Mouse (Mus musculus) limb, embryonic 14.5 days (tissue): ENCODE measurements around the gene Fam133b. TPM values are rescaled to one million over a fixed set of nuclear protein-coding genes. Genes with fewer than 3 reads are reported as not detected.

Source experiments
- ATAC-seq: fragments of 200-750 bp; cut with Nextera tagmentation; 2 replicates; pipeline ENCODE4 v1.8.0; 2017; ENCODE audit warnings: low read depth, moderate number of reproducible peaks, moderate TSS enrichment; ENCODE audit not compliant: low FRiP score
- DNase-seq: peaks from one replicate; pipeline ENCODE4 v3.0.0-alpha.2; 2015; ENCODE audit warnings: low spot score
- H3K27ac ChIP-seq: fragments of 300-500 bp; sonication (generic); replicated peaks from 2 replicates; pipeline ENCODE4 v1.5.1; 2014; ENCODE audit warnings: low read depth, mild to moderate bottlenecking, low read length, moderate library complexity, mixed read lengths
- H3K27me3 ChIP-seq: fragments of 300-500 bp; sonication (generic); 2 replicates; pipeline ENCODE4 v1.6.1; 2014; ENCODE audit warnings: low read length, mixed read lengths; ENCODE audit not compliant: control insufficient read depth, insufficient read depth
- H3K36me3 ChIP-seq: fragments of 300-500 bp; sonication (generic); 2 replicates; pipeline ENCODE4 v1.6.1; 2014; ENCODE audit warnings: mild to moderate bottlenecking, low read length, moderate library complexity, mixed read lengths; ENCODE audit not compliant: control insufficient read depth, insufficient read depth
- H3K4me1 ChIP-seq: fragments of 300-500 bp; sonication (generic); 2 replicates; pipeline ENCODE4 v1.6.1; 2014; ENCODE audit warnings: antibody characterized with exemption, low read length, mixed read lengths; ENCODE audit not compliant: control insufficient read depth, insufficient read depth
- H3K4me2 ChIP-seq: fragments of 300-500 bp; sonication (generic); replicated peaks from 2 replicates; pipeline ENCODE4 v1.6.1; 2014; ENCODE audit warnings: low read depth, mild to moderate bottlenecking, low read length, moderate library complexity; ENCODE audit not compliant: severe bottlenecking
- H3K4me3 ChIP-seq: fragments of 300-500 bp; sonication (generic); replicated peaks from 2 replicates; pipeline ENCODE4 v1.5.1; 2014; ENCODE audit warnings: low read length
- H3K9ac ChIP-seq: fragments of 300-500 bp; sonication (generic); 2 replicates; pipeline ENCODE4 v1.6.1; 2014; ENCODE audit warnings: mild to moderate bottlenecking, low read depth, low read length, moderate library complexity; ENCODE audit not compliant: severe bottlenecking
- H3K9me3 ChIP-seq: fragments of 300-500 bp; sonication (generic); 2 replicates; pipeline ENCODE4 v1.6.1; 2016; ENCODE audit warnings: low read length; ENCODE audit not compliant: control insufficient read depth
- POLR2A ChIP-seq: fragments of 200-500 bp; IDR thresholded peaks from 2 replicates; pipeline ENCODE4 v1.8.0; 2012; ENCODE audit warnings: inconsistent platforms, mild to moderate bottlenecking, moderate library complexity, borderline replicate concordance; ENCODE audit not compliant: insufficient read depth, insufficient read length; ENCODE audit errors: extremely low read depth
- WGBS: fragments of 180-500 bp; shearing (Covaris S2); extraction: QIAGEN DNeasy Blood & Tissue Kit; methylation state at CpG from one replicate; pipeline ENCODE4 v1.1.7; 2014; 5-methylcytosine and 5-hydroxymethylcytosine counted together
- polyA plus RNA-seq, 2 experiments: library from polyadenylated mRNA; depleted of rRNA in 1 of 2; stranded (reverse) in 1 of 2; unstranded in 1 of 2; fragments of >200 nt; fragmentation: Nextera tagmentation in 1 of 2; extraction: Ambion mirVana in 1 of 2; gene quantifications; 2 replicates each; pipeline versions ENCODE4 v1.2.1 to v1.2.3; 2012 to 2014

Gene Fam133b
- polyA plus RNA-seq, 2 experiments = 29.2 to 32.1 TPM

DNA sequence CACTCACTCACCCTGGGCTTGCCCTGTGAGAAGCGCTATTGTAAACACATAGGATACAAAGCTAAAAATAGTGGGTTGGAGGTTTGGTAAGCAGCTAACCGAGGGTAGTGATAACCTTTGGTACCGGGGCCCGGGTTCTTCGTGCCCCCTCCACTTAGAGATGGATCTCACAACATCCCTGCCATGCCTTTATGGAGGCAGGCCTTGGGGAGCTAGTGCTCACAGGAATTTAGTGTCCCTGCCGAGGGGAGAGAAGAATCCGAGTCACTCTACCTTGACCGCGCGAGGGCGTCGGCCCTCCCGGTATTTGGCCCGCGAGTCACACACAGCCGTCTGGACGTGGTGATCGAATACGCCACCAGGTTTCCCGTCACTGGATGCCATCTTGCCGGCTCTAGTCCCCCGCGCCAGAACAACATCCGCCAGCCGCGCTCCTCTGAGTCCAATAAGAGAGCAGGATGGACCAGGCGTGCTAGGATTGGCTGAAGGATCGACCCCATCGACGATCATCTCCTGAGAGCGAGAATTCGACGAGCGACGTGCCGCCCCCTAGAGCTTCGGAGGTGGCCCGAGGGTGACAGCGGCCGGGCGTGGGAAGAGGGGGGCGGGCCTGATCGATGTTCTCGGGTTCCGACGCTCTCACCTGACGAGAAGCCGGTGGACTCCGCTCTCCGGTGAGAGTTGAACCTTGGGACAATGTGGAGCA is 52.2 kb downstream of the Fam133b start, which contains the start of gene Pex1:
Gene Pex1, plus strand, starts transcription at position 374 of the 706 bp plus-strand sequence.
- H3K27ac ChIP-seq = 0 out of 2 replicates have a peak within 1 kb of the TSS, but pooled peaks have one; percentile 38
- no peaks in the 10 kb centered on the region for H3K27me3 ChIP-seq
- peaks cover 14% of the 10 kb centered on the region for H3K4me1 ChIP-seq
- no peaks in the 10 kb centered on the region for H3K9me3 ChIP-seq
- 0 out of 2 replicates have a peak, but pooled peaks have one; percentile 9 for TF ChIP-seq POLR2A
- peak within 1 kb of the TSS; percentile 72 for H3K9ac ChIP-seq
- H3K4me3 ChIP-seq = peak within 1 kb of the TSS; percentile 91
- DNase-seq = peak; percentile 99
- under 1% methylated on average over 50 of the region's 50 CpGs for WGBS
- H3K4me2 ChIP-seq = peak within 1 kb of the TSS; percentile 73
- H3K36me3 ChIP-seq = peaks cover 14% of the 10 kb centered on the region
- ATAC-seq = peak; percentile 97

GRCm38 (mm10) chr5:3596399-3596766 is 52.8 kb downstream of the Fam133b start, which contains the start of gene Rbm48:
Gene Rbm48 (minus strand): TSS chr5:3596585.
- ATAC-seq (peak; percentile 83), DNase-seq (peak; percentile 70)
- Histone ChIP-seq H3K27ac (0 out of 2 replicates have a peak within 1 kb of the TSS, but pooled peaks have one; percentile 38), H3K36me3 (peaks cover 8% of the 10 kb centered on the region), H3K4me2 (peak within 1 kb of the TSS; percentile 73), H3K27me3 (no peaks in the 10 kb centered on the region), H3K9me3 (no peaks in the 10 kb centered on the region), H3K9ac (peak within 1 kb of the TSS; percentile 72), H3K4me3 (peak within 1 kb of the TSS; percentile 91), H3K4me1 (peaks cover 14% of the 10 kb centered on the region)
- TF ChIP-seq POLR2A = no peak
- under 1% methylated on average over 31 of the region's 31 CpGs for WGBS

DNA sequence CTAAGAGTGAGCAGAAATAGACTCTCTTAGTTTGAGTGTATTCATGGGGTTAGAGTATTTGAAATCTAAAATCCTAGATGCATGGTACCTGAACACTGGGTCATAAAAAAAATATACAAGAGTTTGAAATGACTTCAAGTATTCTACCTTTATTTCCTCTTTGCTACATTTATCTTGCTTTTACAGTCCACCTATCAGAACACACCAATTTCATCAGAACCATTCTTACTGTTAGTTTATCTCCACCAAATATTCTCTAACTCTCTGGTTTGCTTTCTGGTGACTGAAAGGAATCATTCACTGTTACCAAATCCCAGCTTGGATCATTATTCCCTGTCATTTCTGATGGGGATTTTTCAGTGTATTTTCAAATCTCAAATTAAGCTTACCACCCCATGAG is 53.5 kb downstream of the Fam133b start:
- no peaks in the 10 kb centered on the region for H3K27me3 ChIP-seq
- no peak for TF ChIP-seq POLR2A
- H3K9me3 ChIP-seq = no peaks in the 10 kb centered on the region
- DNase-seq (no peak), ATAC-seq (no peak)
- H3K36me3 ChIP-seq = peaks cover 7% of the 10 kb centered on the region; the same call in 1 of the 2 replicates
- H3K4me2 ChIP-seq = peak overlapping the region; percentile 73
- H3K4me1 ChIP-seq = peaks cover 14% of the 10 kb centered on the region
- peak overlapping the region; percentile 66; the same call in 1 of the 2 replicates for H3K9ac ChIP-seq
- H3K27ac ChIP-seq = no peak overlapping the region
- peak overlapping the region; percentile 91 for H3K4me3 ChIP-seq

DNA sequence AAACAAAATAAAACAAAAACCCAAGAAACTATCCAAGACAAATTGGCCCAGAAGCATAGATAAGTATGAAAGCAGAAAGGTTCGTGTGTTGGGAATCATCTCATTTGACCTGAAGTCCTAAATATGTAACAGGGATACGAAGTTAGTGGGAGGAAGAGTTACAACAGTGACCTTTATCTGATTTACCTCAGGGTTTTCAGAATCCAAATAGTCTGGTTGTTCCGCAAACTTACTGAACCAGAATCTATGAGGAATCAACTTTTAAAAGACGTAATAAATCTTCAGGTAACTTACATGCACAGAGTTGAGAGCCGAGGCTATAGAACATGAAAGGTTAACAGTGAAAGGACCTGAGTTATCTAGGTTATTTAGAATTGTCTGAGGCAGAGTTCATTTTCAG is 55.1 kb downstream of the Fam133b start:
- Histone ChIP-seq H3K9me3 (no peaks in the 10 kb centered on the region), H3K4me2 (no peak overlapping the region), H3K4me1 (peaks cover 14% of the 10 kb centered on the region), H3K9ac (no peak overlapping the region), H3K36me3 (no peaks in the 10 kb centered on the region), H3K27me3 (no peaks in the 10 kb centered on the region), H3K27ac (no peak overlapping the region), H3K4me3 (no peak overlapping the region)
- DNase-seq (no peak), ATAC-seq (no peak)
- 88% methylated on average over 5 of the region's 5 CpGs for WGBS
- TF ChIP-seq POLR2A = no peak

DNA sequence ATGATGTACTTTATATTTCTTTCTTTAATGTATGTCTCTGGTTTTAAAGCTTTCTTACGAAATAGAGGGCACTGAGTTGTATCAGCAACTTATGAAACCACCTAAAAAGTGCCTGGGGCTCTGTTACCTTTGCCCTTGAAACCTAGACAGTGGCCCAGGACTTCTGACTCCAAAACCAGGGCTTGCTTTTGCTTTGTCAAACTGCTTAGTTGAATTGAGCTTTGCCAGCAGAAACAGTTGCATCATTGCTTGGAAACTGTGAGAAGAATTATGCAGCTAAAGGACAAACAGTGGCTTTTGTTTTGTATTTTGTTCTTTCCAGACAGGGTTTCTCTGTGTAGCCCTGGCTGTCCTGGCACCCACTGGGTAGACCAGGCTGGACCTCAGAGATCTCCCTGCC is 56.7 kb downstream of the Fam133b start:
- peaks cover 5% of the 10 kb centered on the region; the same call in 1 of the 2 replicates for H3K36me3 ChIP-seq
- TF ChIP-seq POLR2A = no peak
- WGBS = 77% methylated on average over 1 of the region's 1 CpGs
- H3K27ac ChIP-seq = no peak overlapping the region
- H3K27me3 ChIP-seq = no peaks in the 10 kb centered on the region
- peaks cover 6% of the 10 kb centered on the region for H3K4me1 ChIP-seq
- H3K9me3 ChIP-seq = no peaks in the 10 kb centered on the region
- no peak overlapping the region for H3K4me3 ChIP-seq
- no peak overlapping the region for H3K9ac ChIP-seq
- ATAC-seq (no peak), DNase-seq (no peak)
- no peak overlapping the region for H3K4me2 ChIP-seq

- no peaks in the 10 kb centered on the region for H3K9me3 ChIP-seq
- no peaks in the 10 kb centered on the region for H3K27me3 ChIP-seq
- TF ChIP-seq POLR2A = no peak
- ATAC-seq (no peak), DNase-seq (no peak)
- H3K27ac ChIP-seq = no peak overlapping the region
- peaks cover 6% of the 10 kb centered on the region for H3K4me1 ChIP-seq
- no peak overlapping the region for H3K4me3 ChIP-seq
- H3K4me2 ChIP-seq = no peak overlapping the region
- peaks cover 10% of the 10 kb centered on the region; the same call in 1 of the 2 replicates for H3K36me3 ChIP-seq
- H3K9ac ChIP-seq = no peak overlapping the region
- 97% methylated on average over 3 of the region's 3 CpGs for WGBS
These were observed 57.2 kb downstream of the Fam133b start for GRCm38 (mm10) chr5:3600790-3601189.
